Mouse (Mus musculus) gastrocnemius, postnatal 14 days (tissue): ENCODE results near the gene Tex9. TPM values are rescaled to one million over a fixed set of nuclear protein-coding genes. Genes with fewer than 3 reads are reported as not detected.
"Not testable (repeated sequence)": the region's sequence is repeated elsewhere in the genome, so short reads cannot be mapped to it uniquely, and the experiment has no call there.

Experiments used
- DNase-seq: peaks from one replicate; pipeline ENCODE4 v3.0.0; 2021; ENCODE audit warnings: mixed read lengths
- intact Hi-C: fragments of 180-260 bp; cut with DNase I; formaldehyde crosslinking; loops from one replicate; pipeline ENCODE4 v1.15.1; 2025; ENCODE audit warnings: low total_unique reads
- total RNA-seq, 2 experiments: library from RNA; stranded (reverse); gene quantifications; 2 replicates each; pipeline ENCODE4 v1.2.3; 2021

The Tex9 gene
- total RNA-seq, 2 experiments from 2014 or later: 3.0 to 3.1 TPM

DNA sequence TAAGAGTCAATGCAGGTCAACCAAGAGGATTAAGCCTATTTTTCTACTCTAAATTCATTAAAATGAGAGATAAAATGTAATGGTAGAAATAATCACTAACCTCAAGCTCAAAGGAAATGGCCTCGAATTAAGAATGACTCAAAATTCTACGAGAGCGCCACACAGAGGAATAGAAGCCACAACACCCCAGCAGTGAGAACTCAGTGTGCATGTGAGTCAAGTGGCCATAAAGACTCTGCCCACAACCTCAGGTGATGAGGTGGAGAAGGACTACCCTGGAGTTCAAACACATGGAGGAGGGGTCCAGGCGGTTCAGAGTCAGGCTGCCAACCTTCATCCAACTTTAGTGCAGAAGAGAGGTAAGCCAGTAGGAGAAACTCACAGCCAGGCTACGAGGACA lies 2.9 kb downstream of the Tex9 start:
- no peak for DNase-seq
- intact Hi-C loops: no loop called here

DNA sequence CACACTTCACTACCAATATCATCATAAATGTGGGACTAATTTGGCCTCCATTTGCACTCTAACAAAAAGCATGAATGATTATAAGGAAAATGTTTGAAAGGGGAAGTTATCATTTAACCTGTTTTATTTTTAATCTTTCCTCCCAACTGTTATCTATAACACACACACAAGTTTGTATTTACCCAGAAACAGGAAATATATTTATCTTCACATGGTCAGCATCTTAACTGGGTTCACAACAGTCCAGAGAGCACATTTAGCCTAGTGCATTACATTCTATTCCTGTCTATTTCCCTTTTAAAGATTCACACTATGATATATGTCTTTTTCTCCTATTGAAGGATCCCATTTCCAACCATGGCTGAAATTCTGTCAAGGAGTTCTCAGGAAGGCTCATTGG lies 3.5 kb downstream of the Tex9 start:
- intact Hi-C loops: no loop called here
- DNase-seq: no peak

DNA sequence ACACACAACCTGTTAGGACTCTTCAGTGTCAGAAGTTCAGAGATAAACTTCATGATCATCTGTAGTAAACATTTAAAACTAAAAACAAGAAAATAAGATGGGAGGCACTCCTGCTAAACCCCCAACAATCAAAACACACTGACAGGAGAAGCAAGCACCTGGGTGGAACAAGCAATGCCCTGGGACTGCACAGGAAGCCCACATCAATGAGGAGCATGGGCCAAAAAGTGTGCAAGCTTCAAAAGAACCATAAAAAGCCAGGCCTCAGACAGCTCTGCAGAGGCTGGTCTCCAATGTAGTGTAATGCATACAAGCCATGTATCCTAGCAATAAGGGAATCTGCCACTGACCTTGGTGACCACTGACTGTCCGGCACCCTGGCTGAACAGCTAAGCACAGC lies 12.7 kb downstream of the Tex9 start:
- intact Hi-C loops: no loop called here
- DNase-seq: no peak

DNA sequence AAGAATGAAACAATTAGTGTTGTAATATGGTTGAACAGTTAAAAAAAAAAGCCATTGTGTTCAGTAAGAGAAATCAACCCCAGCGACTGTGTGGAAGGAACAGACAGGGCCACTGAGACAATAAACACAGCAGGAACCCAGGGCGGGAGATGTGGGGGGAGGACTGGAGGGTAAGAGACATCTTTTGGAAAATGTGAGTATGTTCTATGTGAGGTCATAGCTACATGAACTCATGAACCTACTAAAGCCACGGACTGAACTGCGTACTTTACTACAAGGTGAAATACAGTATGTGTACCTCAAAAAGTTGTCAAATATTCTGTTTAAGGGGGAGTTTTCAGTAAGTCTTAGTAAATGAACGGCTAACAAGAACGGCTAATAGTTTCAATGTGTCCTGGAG lies 14.7 kb downstream of the Tex9 start:
- DNase-seq: no peak
- intact Hi-C loops: no loop called here

DNA sequence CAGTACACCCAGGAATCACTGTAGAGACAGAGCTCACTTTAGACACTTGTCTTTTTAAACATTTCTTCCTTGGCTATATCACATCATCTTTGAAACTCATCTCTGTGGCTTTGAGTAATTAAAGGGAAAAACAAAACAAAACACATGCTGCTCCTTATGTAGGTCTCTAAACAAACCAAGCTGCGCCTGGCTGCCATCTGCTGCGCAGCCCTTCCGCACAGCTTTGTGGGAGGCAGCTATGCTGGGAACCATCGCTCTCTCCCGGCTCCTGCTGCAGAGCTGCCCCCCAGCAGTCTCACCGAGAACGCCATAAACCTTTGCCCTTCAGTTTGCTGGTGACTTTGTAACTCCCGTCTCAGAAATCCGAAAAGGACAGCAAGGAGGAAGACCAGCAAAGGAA lies 16.5 kb downstream of the Tex9 start:
- no peak for DNase-seq
- intact Hi-C loops: no loop called here

DNA sequence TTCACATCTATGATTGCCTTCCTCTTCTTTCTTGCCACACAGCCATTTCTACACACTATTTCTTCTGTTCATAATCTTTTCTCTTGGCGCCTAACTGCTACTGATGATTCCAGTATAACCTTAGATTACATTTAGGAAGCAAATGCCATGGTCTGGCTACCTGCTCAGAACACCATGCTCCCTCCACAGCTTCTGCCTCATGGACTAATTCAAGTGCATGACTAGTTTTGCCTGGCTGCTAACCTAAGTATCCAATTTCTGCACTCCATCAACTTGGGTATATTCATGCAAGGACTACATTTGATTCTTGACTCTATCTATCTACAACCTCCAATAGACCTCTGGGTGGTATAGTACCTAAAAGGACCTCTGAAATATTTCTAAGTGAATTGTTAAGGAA lies 22.2 kb downstream of the Tex9 start:
- intact Hi-C loops: no loop called here
- DNase-seq: no peak

DNA sequence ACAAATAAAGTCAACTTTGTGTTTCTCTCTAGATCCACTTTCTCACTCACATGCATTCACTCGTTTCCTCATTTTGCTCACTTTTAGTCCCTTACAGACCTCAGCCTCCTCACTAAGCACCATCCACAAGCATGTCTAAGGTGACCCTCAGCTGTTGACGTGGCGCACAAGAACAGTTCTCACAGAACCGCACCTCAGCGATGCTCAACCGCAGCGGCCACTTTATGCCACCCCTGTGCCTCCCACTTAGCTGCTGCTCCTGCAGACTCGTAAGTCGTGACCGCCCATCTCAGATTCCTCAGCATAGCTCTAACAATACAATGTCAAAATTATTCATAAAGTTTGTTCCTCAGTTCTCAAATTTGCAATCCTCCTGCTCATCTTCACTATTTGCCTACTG lies 23.4 kb downstream of the Tex9 start:
- no peak for DNase-seq
- intact Hi-C loops: no loop called here

DNA sequence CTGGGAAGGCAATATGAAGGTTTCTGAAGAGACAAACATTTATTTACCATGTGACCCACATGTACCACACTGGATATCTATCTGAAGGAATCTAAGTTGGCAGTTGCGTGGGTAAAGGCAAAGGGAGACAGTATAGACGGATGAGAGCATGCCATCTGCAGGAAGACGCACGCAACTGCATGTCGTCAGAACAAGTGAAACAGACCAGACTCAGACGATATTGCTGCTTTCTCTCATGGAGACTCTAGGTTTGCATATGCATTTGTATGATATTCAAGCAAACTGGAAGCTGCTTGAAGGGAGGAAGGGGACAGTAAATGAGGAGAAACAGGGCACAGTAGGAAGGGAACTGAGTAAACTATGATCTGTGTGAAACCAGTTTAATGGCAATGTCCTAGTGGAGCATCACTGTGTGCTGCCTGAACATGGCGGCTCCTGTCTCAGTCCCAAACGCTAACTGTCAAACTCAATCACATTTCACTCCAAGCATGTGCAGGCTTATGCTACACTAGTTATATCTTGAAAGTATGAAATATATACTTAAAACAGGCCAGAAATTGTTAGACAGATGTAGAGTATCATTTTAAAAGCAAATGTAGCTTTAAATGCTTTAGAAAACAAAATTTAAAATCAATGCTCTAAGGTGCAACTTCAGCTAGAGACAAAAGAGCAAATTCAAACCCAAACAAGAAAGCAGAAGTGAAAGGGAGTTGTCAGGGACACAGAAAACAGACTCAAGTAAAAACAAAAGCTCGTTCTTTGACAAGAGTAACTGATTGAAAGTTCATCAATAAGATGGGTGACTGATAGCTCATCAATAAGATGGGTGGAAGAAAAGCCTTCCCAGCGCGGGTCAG lies 24.2 kb downstream of the Tex9 start:
- intact Hi-C loops: no loop called here
- no peak for DNase-seq

DNA sequence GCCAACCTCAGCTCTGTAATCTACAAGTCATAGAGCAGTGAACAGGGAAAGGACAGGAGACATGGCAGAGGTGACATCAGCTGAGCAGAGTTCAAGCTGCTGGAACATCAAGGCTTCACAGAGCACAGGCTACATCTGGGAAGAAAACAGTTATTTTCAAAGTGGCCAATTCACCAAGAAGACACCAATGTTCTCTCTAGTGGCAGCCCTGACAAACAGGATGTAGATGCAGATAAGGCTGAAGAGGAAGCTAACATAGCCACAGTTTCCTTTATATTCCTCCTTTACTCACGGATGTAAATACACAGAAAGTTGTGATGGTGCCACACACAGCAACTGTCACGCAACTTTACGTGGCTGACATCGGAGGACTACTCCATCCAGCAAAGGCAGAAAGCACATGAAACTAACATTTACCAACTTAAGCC lies 26.2 kb downstream of the Tex9 start:
- intact Hi-C loops: no loop called here
- DNase-seq: no peak

DNA sequence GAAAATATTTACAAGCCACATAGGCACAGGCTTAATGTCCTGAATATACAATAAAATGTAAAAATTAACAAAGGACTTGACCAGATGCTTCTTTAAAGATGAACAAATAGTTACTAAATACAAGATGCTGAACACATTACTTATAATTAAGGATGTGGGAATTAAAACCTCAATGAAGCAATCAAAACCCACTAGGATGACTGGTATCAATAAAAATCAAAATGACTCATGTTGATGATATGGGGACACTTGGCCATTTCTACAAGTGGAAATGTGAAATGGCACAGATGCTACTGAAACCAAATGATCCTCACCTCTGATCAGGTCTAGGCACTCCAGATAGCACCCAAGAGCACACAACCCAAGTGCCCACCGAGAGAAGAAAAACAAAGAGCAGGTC lies 27.2 kb downstream of the Tex9 start:
- intact Hi-C loops: no loop called here
- DNase-seq: no peak

DNA sequence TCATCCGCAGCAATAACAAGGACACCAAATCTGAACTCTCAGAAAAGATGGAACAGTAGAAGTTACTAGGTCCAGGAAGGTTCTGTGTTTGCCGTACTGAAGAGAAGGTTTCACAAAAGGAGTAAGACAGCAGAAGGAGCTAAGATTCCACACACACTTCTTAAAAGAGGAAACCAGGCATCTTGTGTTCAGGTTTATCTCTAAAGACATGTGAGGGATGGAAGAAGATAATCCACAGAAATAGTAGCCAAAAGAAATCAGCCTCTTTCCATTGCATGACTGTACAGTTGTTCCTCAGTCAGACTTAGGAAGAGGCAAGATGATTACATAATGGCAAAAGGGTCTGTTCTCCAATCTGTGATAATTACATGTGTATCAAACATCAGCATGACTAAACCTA lies 29.6 kb downstream of the Tex9 start:
- intact Hi-C loops: no loop called here
- DNase-seq: no peak

DNA sequence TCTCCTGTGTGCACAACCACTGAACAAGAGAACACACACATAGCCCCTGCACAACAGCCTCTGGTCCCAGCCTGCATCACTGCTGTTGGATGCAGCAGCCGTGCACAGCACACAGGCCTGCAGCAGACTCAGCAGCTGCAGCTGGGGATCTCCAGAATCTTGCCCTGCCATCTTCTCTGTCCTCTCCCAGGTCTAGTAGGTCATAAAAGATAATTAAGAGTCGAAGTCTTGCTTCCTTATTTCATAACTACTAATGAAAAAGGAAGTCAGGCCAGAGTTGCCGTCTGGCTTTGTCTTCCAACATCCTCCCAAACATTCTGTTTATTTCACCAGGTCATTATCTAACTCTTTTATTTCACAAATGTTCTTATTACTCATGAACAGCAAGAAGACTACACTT lies 31.2 kb downstream of the Tex9 start:
- DNase-seq: no peak
- intact Hi-C loops: no loop called here

DNA sequence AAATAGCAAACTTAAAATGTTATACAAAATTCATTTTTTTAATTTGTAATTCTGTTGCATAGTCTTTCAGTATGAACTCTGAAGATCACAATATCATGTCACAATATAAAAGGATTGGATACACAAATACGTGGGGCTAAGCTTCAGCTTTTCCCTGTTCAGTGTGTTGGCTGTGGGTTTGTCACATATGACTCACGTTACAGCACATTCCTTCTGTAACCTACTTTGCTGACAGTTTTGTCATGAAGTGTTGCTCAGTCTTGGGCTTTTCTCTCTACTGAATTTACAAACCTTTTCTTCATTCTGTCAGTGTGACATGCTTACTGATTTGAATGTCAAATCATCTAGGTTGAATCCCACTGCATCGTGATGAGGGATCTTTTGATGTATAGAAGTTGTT lies 32.3 kb downstream of the Tex9 start:
- DNase-seq: no peak
- intact Hi-C loops: no loop called here

DNA sequence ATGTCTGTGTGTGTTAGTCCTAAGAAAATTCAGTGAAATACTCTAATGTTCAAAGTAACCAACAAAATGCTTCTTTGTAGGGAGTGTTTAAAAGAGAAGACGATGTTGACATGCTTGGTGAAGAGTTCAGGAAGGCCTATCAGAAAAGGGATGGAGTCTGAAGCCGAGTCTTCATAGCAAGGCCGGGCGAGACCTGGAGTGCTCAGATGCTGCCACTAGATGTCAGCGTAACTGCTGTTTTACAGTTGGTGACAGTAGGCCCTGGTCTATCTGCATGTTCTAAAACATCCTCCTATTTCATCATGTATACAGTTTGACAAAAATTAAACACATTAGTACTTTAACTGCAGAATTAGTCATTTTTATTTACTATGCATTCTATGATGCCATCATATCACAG lies 33.8 kb downstream of the Tex9 start:
- peak; percentile 62 for DNase-seq
- intact Hi-C loops: no loop called here

DNA sequence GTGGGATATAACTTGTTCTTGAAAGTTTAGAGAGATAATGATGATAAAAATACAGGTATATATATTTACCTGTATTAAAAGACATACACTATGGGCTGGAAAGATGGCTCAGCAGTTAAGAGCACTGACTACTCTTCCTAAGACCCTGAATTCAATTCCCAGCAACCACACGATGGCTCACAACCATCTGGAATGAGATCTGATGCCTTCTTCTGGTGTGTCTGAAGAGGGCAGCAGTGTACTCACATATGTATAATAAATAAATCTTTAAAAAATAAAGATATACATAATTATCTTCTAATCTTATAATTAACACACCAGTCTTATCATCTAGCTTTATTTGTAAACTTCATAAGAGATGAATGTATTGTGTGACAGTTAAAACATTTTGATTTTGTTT lies 35.6 kb downstream of the Tex9 start:
- no peak for DNase-seq
- intact Hi-C loops: no loop called here

DNA sequence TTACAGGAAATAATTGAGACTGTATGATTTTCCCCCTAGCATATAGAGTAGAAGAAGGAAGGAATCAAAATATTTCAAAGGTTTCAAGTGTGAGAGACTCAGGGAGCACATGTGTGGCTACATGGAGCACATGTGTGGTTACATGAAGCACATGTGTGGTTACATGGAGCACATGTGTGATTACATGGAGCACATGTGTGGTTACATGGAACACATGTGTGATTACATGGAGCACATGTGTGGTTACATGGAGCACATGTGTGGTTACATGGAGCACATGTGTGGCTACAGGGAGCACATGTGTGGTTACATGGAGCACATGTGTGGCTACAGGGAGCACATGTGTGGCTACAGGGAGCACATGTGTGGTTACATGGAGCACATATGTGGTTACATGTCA lies 37.7 kb downstream of the Tex9 start:
- DNase-seq, intact Hi-C loops: not testable (repeated sequence)

DNA sequence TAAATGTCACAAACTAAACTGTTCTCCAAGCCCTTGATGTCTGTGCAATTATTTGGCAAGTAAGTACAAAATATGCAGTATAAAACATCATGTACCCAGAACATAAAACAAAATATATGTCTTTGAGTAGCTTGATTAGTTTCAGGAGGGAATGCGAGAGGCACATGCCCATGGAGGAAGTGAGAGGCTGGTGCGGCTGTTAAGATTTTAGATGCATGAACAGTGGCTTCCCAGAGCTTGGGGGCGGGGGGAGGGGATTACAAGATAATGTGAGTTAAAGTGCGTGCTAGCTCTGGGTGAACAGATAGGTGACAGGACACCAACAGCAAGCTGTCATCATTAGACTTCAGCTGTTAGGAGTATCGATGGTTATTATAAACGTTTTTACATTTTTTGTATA lies 40.9 kb downstream of the Tex9 start:
- no peak for DNase-seq
- intact Hi-C loops: no loop called here

DNA sequence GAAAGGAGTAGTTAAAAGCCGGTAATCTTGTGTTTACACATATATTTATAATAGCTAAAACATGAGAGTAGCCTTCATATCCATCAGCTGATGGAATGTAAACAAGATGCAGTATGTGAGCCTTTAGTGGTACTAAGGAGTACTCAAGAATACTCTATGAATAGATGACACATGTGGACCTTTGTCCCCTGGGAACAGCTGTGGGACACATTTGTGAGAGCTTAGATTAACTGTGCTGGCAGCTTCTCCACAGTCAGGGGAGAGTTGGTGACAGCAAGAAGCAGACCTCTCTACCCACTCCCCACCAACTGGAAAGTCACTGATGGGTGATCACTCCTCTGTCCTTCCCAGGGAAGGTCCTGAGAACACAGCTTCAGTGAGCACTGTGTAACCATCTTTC lies 41.6 kb downstream of the Tex9 start:
- intact Hi-C loops: no loop called here
- no peak for DNase-seq

DNA sequence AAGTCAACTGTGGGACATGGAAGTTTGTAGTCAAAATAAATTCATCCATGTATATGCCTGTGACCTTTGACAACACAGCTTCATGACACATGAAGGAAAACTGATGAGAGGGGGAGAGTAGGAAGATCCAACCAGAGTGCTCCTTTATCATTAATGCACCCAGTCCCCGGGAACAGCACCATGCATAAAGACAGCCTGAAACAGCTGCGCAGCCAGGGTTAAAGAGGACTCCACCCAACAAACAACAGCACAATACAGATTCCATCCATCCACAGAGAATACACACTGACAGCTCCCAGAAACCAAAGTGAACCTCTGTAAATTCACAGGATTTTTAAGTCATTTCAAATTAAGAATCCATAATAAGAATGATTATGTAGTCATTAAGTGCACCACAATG lies 42.2 kb downstream of the Tex9 start:
- intact Hi-C loops: no loop called here
- no peak for DNase-seq

DNA sequence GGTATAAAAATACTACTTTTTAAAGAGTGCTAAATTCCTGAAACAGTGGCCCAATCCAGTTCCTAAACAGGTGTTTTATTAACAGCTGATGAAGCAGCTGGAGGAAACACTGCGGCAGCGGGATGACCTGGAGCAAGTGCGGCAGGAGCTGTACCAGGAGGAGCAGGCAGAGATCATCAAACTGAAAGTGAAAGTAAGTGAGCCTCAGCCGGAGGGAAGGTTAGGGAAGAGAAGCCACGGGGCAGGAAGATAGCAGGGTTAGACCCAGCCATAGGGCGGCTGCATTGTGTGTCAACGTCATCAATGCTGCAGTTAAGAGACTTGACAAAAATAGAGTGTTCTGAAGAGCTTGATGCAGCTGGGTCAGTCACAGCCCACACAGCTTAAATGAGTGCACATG lies 42.6 kb downstream of the Tex9 start:
- intact Hi-C loops: no loop called here
- no peak for DNase-seq

DNA sequence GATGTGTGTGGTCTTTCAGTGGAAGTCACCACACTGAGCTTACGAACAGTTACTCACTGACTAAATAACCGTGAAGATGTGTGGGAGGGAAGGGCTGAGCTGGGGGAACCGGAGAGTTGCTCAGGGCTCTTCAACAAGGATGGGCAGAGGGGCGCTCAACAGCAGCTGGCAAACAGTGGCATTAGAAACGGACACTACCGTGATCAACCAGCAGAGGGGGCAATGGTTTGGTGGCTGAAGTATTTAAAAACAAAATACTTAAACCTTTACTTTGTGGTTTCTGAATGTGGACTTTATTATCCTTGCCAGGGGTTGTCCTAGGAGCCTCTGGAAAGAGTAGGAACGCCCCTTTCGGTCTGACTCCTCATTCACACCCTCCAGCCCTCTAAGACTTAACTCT lies 44.0 kb downstream of the Tex9 start:
- peak; percentile 52 for DNase-seq
- intact Hi-C loops: no loop called here
